Mouse (Mus musculus) T-helper 1 cell (primary cell): ENCODE results near the gene Trdn.

Experiments used
- in situ Hi-C: fragments of 300-600 bp; cut with MboI, MseI; formaldehyde crosslinking; loops from one replicate; pipeline ENCODE4 v1.15.1; 2025; ENCODE audit warnings: high pct_unique_total_duplicates

Trdn gene

GRCm38 (mm10) chr10:33080254-33080653, at the start of gene Trdn:
Gene Trdn, plus strand, starts transcription at chr10:33080554.
- in situ Hi-C loops = no loop called here

- in situ Hi-C loops = no loop called here
Observed at GRCm38 (mm10) chr10:33060771-33061170, 19.6 kb upstream of the Trdn start.

GRCm38 (mm10) chr10:33065566-33065965, 14.8 kb upstream of the Trdn start:
- in situ Hi-C loops = no loop called here

- in situ Hi-C loops = no loop called here
Observed at GRCm38 (mm10) chr10:33073126-33073525, 7.2 kb upstream of the Trdn start.

- in situ Hi-C loops = no loop called here
Observed at GRCm38 (mm10) chr10:33082151-33082844, 1.9 kb downstream of the Trdn start.

GRCm38 (mm10) chr10:33082961-33083626, 2.7 kb downstream of the Trdn start:
- in situ Hi-C loops = no loop called here

GRCm38 (mm10) chr10:33083627-33084158, 3.3 kb downstream of the Trdn start:
- in situ Hi-C loops = no loop called here

GRCm38 (mm10) chr10:33088403-33088802, 8.0 kb downstream of the Trdn start:
- in situ Hi-C loops = no loop called here

GRCm38 (mm10) chr10:33092400-33092799, 12.0 kb downstream of the Trdn start:
- in situ Hi-C loops = no loop called here

- in situ Hi-C loops = no loop called here
Observed at GRCm38 (mm10) chr10:33107942-33108341, 27.6 kb downstream of the Trdn start.

- in situ Hi-C loops = no loop called here
Observed at GRCm38 (mm10) chr10:33123028-33123427, 42.7 kb downstream of the Trdn start.

GRCm38 (mm10) chr10:33144911-33145310, 64.6 kb downstream of the Trdn start:
- in situ Hi-C loops = no loop called here

- in situ Hi-C loops = no loop called here
Observed at GRCm38 (mm10) chr10:33179731-33180631, 99.6 kb downstream of the Trdn start.

GRCm38 (mm10) chr10:33189031-33189430, 108.7 kb downstream of the Trdn start:
- in situ Hi-C loops = no loop called here

- in situ Hi-C loops = no loop called here
Observed at GRCm38 (mm10) chr10:33195919-33196318, 115.6 kb downstream of the Trdn start.

- in situ Hi-C loops = no loop called here
Observed at GRCm38 (mm10) chr10:33198257-33198656, 117.9 kb downstream of the Trdn start.

- in situ Hi-C loops = no loop called here
Observed at GRCm38 (mm10) chr10:33210411-33210810, 130.1 kb downstream of the Trdn start.

- in situ Hi-C loops = no loop called here
Observed at GRCm38 (mm10) chr10:33253911-33254310, 173.6 kb downstream of the Trdn start.

GRCm38 (mm10) chr10:33256202-33256601, 175.8 kb downstream of the Trdn start:
- in situ Hi-C loops = no loop called here

GRCm38 (mm10) chr10:33304982-33305381, 224.6 kb downstream of the Trdn start:
- in situ Hi-C loops = no loop called here

- in situ Hi-C loops = no loop called here
Observed at GRCm38 (mm10) chr10:33353026-33353425, 272.7 kb downstream of the Trdn start.

- in situ Hi-C loops = no loop called here
Observed at GRCm38 (mm10) chr10:33366521-33366920, 286.2 kb downstream of the Trdn start.
